Mouse (Mus musculus): Measurements from ENCODE around the gene Chl1.

DNA sequence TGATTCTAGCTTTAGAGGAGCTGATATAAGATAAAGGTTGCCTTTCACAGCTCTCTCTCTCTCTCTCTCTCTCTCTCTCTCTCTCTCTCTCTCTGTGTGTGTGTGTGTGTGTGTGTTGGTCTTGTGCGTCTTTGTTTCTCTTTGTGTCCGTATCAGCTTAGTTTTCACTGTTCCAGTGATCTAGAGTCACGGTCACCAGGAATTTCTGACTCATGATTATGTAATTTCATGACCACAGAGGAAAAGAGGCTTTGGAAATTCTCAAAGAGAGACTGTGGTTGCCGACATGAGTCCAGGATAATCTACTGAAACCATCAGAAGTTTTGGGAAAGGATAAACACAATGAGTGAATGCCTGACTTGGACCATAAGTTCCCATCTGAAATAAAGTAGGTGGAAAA lies 110.5 kb downstream of the Chl1 start:
- TF ChIP-seq CTCF (IDR thresholded peaks at IDR 0.05; ENCODE audit: borderline replicate concordance, insufficient read depth, low read depth, low read length) (no peak), POLR2A (IDR thresholded peaks at IDR 0.05; ENCODE audit: borderline replicate concordance, insufficient read depth, low read length) (no peak)

Data from cerebellum, adult 2 months (tissue).